Mouse (Mus musculus) right cerebral cortex, postnatal 14 days (tissue): Measurements from ENCODE around the gene Slx1b.
A peak's percentile ranks its signal among the peaks of the same experiment; 100 is the strongest.
"Not testable (repeated sequence)": the region's sequence is repeated elsewhere in the genome, so short reads cannot be mapped to it uniquely, and the experiment has no call there.

Experiments
- DNase-seq: peaks from one replicate; pipeline ENCODE4 v3.0.0; 2022

The Slx1b gene

DNA sequence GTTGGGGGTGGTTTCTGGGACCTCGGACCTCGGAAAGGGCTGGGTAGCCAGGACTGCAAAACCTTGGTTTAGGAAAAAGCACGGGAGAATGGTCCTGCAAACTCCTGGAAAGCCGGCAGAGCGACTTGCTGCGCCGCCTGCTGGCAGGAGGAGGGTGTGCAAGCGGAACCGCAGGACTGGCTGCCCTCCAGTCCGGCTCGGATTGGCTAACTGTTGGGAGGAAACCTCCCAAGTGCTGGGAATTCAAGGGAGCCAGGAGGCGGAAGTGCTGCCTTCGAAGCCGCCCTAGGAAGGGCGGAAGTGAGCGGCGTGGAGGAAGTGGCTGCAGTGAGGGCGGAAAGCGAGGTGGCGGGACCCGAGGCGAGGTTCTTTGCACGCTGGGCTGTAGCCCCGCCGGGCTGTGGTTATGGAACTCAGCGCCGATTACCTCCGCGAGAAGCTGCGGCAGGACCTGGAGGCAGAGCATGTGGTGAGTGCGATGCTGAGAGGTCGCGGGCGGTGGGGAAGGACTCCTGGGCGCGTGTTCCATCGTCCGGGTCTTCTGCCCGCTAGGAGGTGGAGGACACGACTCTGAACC lies at the start of gene Slx1b:
Slx1b (minus strand) TSS at position 154 of the 577 bp plus-strand sequence.
- peak; percentile 91 for DNase-seq

DNA sequence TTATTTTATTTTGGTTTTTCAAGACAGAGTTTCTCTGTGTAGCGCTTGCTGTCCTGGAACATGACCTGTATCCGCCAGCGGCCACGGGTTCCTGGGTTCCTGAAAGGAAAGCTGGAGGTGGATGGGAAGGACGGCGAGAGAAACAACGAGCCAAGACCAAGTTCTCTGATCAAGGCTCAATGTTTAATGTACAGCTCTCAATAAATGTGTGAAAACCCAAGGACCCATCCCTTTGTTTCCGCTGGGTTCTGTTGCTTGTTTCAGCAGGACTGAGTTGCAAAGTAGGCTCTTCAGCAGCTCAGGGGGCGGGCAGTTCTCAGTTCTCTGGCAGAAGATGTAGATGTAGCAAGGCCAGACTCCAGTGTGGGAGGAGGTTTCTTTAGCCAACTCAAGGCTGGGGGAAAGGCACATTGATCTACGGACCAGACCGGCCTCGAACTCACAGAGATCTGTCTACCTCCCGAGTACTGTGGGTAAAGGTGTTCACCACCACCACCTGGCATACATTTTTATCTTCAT lies 46.4 kb upstream of the Slx1b start:
- no peak for DNase-seq

DNA sequence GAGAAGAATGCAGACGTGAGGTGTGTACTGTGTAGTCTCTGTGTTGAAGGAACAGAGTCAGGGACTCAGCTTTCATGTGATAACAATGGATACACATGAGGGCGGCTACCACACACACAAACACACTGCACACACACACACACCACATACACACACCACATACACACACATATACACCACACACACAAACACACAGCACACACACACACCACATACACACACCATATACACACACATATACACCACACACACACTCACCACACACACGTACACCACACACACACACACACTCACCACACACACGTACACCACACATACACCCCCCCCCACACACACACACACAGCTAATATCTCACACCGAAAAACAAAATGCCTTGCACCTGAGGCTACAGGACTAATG lies 45.9 kb upstream of the Slx1b start:
- no peak for DNase-seq

DNA sequence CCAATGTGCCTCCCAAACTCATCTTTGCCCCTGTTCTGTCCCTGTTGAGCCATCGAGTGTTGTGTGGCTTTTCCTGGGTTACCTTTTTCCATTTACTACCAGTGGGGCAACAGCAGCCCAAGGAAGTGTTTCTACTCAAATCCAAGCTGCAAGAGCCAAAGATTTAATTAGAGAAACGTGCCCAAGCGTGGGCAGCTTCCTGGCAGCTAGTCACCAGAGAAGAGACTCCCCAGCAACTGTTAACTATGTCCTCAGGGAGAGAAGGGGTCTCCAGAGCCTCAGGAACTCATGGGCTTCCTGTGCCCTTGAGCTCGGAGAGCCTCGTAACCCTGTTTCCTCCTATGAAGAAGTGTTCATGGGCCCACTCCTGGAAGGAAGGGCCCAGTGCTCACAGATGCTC lies 45.4 kb upstream of the Slx1b start:
- DNase-seq, result no peak

DNA sequence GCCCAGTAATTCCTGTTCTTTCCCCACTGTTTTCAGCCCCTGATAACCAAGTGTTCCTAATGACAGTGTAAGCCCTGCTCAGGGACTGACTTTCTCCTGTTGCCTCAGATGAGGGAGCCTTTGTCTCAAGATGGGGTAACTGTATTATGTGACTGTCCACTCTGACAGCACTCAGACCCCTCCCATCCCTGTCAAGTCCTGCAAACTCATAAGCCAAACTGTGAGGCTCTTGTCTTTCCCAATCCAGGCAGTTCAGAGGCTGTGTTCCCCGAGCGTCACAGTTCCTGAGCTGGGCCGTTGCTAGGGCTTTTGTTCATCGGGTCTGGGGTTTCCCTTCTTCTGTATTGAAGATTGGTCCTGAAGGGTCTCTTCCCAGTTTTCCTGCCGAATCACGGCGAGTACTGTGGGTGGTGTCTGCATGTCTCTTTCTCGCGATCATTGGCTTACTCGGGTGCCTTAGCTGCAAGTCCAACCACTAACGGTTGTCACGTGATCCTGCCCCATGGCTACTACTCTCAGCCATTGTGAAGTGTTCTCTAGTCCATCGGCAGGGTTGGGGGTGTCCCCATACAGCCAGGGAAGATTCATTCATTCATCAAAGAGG lies 44.6 kb upstream of the Slx1b start:
- DNase-seq, result no peak

DNA sequence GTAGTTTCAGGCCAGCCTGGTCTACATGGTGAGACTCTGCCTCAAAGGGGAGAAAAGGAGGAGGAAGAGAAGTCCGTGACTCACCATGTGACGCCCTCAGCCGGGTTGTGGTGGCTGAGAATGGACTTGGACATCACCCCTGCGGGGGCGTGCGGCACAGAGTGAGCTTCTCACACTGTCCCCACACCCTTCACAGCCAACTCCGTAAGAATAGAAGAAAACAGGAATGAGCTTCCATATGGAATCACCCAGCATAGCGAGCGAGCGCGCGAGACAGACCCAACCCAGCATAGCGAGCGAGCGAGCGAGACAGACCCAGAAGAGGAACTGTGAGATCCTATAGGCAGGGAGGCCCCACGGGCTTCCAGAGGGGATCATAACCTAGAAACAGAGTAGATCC lies 44.0 kb upstream of the Slx1b start:
- DNase-seq, result peak; percentile 57

DNA sequence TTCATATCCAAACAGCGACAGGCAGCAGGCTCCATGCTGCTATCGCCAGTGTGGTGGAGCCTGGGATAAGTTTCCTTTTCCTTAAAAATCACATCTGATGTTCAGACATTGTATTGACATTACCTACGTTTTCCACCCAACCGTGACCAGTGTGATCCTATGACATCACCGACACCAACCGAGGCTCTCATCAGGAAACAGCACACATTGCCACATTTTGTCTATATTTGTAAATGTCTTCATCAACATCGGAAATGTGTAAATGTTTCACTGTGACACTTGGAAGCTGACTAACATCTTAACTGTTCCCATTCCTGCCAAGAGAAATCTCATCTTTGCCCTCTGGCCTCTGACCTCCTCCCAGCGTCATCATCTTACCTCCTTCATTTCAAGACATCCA lies 40.5 kb upstream of the Slx1b start:
- no peak for DNase-seq

DNA sequence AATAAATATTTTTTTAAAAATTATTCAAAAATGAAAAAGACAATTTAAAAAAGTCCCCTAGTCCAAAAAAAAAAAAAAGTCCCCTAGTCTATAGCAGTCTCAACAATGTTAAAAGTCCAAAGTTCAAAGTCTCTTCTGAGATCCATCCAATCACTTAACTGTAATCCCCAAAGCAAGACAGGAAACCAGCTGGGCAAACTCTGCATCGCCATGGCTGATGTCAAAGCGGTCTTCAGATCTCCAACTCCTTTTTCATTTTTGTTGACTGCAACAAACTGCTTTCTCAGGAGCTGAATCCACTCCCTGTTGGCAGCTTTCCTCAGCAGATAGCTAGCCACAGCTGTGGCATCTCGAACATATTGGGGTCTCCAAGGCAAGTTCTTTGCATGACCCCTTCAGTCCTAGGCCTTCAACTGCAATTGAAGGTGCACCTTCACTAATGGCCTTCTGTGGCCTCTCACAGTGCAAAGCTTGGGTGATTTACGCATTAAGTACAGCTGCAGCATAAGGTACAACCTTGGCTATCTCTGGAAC lies 34.7 kb upstream of the Slx1b start:
- DNase-seq, result not testable (repeated sequence)

DNA sequence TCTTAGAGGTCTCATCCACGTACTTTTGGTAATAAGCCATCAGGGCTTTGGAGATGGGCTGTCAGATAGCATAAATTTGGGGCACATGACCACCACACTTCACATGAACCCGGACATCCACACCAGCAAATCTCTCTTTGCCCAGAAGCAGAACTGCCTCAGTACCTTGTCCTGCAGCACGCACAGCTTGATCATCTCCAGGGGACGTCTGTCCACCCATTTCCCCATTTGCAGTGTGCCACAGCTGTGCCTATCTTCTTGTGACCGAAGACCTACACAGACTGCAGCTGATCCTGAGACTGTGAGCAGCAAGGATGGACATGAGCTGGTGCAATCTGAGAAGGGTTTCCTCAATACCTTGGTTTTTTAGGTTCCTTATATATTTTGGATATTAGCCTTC lies 30.1 kb upstream of the Slx1b start:
- no peak for DNase-seq

DNA sequence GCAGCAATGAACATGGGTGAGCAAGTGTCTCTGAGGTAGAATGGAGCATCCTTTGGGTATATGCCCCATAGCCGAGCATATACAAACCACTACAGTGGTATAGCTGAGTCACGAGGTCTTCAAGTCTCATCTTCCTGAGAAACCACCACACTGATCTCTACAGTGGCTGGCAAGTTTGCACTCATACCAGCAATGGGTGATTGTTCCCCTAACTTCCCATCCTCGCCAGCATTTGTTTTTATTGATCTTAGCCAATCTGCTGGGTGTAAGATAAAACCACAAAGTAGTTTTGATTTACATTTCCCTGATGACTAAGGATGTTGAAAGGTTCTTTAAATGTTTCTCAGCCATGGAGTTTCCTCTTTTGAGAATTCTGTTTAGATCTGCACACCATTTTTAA lies 29.5 kb upstream of the Slx1b start:
- no peak for DNase-seq

DNA sequence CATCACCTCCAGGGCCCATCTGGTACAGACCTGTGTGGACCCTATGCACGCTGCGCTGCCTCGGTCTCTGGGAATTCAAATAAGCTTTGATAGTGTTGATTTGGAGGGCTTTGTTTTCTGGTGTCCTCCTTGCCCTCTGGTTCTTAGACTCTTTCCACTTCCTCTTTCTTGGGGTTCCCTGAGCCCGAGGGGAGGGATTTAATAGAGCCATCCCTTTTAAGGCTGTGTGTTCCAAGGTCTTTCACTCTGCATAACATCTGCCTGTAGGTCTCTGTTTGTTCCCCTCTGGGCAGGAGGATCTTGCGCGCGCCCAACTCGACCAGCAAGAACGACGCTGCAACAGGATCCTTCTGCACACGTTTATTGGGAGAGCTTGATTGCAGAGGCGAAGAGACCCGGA lies 26.1 kb upstream of the Slx1b start:
- no peak for DNase-seq

DNA sequence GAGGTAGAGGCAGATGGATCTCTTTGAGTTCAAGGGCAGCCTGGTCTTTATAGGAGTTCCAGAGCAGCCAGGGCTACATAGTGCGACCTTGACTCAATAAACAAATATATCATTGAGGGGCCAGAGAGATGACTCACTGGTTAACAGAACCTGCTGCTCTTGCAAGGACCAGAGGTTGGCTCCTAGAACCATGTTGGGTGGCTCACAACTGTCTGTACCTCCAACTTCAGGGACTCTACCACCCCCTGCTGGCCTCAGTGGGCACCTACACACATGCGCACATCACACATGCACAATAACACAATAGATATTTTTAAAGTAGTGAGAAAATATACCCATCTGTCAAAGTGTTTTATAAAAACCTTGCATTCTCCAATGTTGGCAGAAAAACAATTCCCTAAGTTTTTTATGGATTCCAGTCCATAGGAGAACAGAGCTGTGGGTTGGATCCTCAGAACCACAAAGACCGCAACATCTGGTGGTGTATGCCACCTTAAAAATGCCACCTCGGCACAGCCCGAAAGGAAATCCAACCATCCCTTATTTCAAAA lies 23.3 kb upstream of the Slx1b start:
- no peak for DNase-seq

DNA sequence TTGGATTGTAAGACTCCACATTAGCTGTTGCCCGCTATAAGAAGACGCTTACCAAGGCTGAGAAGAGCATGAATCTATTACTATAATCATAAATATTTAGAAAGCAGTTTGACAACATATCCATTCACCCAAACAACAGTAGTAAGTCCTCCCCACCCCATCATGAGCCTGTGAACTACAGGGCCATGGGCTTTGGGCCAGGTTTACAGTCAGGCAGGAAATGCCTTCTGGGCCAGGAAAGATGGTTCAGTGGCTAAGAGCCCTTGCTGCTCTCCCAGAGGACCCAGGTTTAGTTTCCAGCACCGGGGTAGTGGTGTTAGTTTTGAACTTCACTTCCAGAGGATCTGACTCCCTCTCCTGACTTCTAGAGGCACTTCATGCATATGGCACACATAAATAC lies 22.0 kb upstream of the Slx1b start:
- DNase-seq, result no peak

DNA sequence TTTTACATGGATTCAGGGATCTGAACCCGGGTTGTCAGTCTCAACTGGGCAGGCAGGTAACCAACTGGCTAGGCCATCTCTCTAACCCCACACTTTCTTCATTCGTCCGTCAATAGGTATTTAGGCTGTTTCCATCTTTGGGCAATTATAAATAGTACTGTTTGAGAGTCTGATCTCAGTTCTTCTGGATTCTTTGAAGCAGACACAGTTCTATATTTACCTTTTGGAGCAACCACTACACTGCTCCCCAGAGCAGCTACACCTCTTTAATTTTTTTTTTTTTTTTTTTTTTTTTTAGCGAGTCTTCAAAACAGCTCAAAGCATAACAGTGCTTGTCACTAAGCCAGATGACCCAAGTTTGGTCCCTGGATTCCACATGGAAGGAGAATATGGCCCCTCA lies 20.1 kb upstream of the Slx1b start:
- no peak for DNase-seq

DNA sequence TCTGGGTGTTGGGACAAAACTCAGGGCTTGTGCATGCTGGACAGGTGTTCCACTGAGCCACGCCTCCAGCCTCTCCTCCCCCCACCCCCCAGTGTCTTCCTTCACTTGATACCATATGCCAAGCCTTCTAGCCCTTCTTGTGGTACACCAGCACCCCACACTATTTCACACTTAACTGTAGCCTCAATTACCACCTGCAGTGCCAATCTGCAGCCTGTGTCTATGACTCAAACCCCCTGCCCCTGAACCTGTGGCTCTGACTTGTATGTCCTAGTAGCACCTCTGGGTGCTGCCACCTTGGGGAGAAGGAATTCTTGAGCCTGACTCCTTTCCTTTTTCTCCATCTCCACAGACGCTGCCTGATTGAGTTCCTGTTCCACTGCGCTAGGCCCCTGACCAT lies 16.3 kb upstream of the Slx1b start:
- no peak for DNase-seq

DNA sequence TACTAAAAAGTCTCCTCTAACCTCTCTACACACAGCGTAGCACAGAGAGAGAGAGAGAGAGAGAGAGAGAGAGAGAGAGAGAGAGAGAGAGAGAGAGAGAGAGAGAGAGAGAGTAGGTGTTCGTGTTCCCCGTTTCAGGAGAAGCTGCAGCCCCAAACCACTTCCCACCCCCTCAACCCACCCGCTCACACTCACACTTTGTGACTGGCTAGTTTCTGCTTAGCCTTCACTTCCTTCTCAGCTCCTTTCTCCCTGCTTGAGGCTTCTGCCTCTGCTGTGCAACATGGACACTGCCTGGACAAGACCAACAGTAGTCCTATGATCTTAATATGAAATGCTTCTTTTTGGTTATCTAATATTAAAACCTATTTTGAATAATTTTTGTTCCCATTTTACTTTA lies 14.7 kb upstream of the Slx1b start:
- no peak for DNase-seq

DNA sequence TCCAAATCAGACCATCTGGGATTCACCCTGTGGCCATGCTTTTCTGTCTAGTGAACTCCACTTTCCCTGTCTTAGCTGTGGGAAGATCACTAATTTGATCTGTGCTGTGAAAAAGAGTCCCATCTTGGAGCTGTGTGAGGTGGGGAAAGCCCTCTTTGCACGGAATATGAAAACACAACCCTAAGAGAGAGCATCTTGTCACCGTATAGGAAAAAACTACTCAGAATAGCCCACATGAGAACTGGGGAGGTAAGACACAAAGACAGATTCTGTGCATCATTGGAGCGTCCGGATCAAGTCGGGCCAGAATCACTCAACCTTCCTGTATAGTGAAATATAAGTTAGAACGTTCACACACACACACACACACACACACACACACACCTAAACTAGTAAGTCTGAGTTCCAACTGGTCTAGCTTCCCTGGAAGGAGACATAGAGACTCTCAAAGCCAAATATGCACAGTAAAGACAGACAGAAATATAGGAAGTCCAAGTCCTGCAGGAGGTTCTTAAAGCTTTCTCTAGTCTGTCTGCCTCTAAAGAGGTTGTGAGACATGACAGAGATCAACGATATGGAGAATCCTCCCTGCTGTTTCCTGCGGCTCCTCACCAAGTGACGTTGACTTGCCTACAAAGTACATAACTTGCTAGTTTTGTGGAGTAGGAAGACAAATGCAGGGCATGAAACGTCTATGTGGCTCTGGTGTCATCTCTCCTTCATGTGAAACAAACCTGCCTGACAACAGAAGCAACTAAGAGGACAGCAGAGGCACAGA lies 12.8 kb upstream of the Slx1b start:
- no peak for DNase-seq

DNA sequence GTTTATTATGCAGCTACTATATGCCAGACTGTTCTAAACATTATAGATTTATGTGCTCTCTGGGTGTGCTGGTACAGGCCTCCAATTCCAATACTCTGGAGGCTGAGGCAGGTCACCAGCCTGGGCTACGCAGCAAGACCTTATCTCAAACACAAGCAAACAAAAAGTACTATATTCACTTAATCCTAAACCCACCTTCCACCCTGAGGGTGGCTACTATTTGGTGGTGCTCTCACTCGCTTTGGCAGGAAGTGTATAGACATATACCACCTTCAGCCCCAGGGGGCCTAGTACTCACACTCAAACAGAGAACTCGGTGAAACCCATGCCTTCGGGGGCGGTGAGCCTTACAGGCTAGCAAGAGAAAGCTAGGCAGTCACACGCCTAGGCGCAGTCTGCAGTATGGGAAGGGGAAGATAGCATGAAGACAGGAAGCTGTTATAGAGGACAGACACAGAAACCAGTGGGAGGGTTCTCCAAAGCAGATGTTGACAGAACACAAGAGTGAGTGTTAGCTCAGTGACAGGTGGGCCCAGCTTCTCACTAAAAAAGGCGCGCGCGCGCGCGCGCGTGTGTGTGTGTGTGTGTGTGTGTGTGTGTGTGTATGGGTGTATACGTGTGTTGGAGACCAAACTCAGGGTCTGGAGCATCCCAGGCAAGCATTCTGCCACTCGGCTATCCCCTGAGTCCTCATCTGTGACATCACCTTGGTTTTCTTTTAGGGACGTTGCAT lies 12.0 kb upstream of the Slx1b start, which contains the start of gene Coro1a:
Coro1a (minus strand) TSS at position 346 of the 733 bp plus-strand sequence.
- no peak for DNase-seq

DNA sequence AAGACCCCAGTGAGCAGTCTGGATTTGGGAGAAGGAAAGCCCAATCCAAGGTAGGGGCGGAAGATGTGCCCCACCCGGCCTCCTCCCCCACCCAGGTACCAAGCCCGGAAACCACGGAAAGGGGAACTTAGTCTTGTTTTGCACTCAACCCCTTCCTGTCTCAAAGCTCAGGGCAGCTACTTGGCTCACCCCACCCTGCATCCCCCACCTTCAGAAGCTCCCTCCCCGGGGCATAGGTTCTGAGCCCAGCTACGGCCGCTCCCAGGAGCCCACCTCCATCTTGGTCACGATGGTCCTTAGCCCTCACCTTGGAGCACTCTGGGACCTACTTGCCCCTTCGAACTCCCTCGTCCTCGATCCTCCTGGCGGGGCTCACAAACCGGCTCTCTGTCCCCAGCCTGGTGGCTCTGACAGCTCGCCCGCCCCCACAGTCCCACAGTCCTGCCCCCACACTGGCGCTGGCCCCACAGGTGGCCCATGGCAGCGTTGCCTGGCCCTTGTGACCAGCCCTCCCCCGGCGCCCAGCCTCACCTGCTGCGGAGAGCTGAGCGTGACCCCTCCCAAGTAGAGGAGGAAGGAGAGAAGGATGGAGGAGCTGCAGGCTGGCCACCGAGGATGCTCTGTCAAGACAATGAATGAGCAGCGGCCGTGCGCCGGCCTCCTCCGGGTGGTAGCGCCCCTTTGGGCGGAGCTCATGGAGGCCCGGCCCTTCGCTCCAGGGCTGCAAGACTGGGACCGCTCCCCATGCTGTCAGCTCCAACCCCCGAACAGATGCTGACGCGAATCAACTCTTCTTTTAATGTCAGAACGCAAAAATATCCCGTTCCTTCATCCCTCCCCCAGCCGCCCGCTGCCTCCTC lies 8.8 kb upstream of the Slx1b start:
- DNase-seq, result peak; percentile 91

DNA sequence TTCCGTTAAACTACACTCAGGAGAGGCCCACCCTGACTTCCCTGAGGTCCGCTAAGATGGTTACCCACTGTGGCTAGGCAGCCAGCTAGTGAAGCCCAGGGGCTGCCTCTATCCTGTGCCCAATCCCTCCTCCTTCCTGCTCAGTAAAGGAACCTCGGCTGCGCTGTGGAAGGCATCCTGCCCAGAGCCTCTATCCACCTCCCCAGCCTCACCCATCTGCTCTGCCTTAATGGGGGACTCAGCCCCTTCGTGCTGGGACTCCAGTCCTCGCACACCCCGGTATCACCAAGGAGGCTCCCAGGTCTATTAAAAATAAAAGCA lies 8.1 kb upstream of the Slx1b start:
- peak; percentile 38 for DNase-seq

DNA sequence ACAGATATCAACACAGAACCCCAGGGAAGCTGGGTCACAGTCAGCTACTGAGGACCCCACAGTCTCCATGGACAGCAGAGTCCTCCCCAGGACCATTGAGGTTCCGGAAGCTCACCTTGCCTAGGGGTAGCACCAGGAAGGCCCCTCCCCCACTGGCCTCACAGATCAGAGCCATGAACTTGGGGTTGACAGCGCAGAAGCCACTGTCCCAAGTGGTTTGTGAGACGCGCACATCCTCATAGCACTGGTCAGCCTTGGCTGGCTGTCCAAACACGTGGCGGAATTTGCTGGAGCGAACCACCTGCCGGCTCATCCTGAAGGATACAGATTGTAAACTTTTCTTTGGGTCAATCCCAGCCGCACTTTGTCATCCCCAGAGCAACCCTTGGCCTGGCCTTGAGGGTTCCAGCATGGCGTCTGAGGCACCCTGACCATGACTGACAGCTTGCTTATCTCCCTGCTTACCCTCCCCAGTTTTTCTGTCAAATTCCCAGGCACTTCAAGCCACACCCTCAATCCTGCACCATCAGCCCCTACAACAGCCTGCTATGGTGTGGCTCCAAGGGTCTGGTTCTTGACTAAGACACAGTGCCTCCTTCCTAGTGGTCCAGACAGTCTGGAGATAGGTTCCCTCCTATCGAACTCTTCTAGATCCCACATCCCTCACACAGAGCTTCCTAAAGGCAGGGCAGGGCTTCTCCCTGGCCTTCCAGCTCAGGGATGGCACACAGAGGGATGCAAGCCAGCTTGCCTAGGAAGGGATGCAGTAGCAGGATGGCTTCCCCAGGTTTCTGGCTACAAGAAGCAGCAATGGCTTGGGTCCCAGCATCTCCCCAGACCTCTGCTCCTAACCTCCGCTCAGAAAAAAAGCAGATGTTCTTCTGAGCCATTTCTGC lies 7.5 kb upstream of the Slx1b start:
- DNase-seq, result peak; percentile 20
